Mouse (Mus musculus) adrenal gland, postnatal 4 days (tissue): ENCODE results near the gene Strn4. TPM values are rescaled to one million over a fixed set of nuclear protein-coding genes. Genes with fewer than 3 reads are reported as not detected.

Source experiments
- DNase-seq, 2 experiments: peaks; one replicate each; pipeline ENCODE4 v3.0.0; 2021 to 2022; ENCODE audit warnings: low spot score in 2 of 2, mixed read lengths in 2 of 2
- total RNA-seq, 2 experiments: library from RNA; stranded (reverse); gene quantifications; 2 replicates each; pipeline ENCODE4 v1.2.3; 2021

Strn4 gene
- total RNA-seq, 2 experiments from 2014 or later = 96.9 to 106 TPM

GRCm38 (mm10) chr7:16874756-16875309 lies 59.1 kb downstream of the Strn4 start:
- DNase-seq = peak; percentile 93 to 99

- DNase-seq = no peak
Measured at GRCm38 (mm10) chr7:16875310-16875325, 59.4 kb downstream of the Strn4 start, which contains the start of gene Dact3. Gene Dact3 (plus strand): TSS chr7:16875317.

- no peak for DNase-seq
Measured at GRCm38 (mm10) chr7:16875326-16875725, 59.6 kb downstream of the Strn4 start.

- no peak for DNase-seq
Measured at GRCm38 (mm10) chr7:16876006-16876405, 60.3 kb downstream of the Strn4 start.

- no peak for DNase-seq
Measured at GRCm38 (mm10) chr7:16876608-16877007, 60.9 kb downstream of the Strn4 start.

GRCm38 (mm10) chr7:16877717-16878116 lies 62.0 kb downstream of the Strn4 start:
- no peak for DNase-seq

- no peak for DNase-seq
Measured at GRCm38 (mm10) chr7:16879796-16880547, 64.3 kb downstream of the Strn4 start.

- no peak for DNase-seq
Measured at GRCm38 (mm10) chr7:16880615-16881014, 64.9 kb downstream of the Strn4 start.

- no peak for DNase-seq
Measured at GRCm38 (mm10) chr7:16883162-16883561, 67.5 kb downstream of the Strn4 start.

GRCm38 (mm10) chr7:16884334-16884733 lies 68.6 kb downstream of the Strn4 start:
- no peak for DNase-seq

GRCm38 (mm10) chr7:16885271-16885776 lies 69.6 kb downstream of the Strn4 start:
- DNase-seq = no peak

GRCm38 (mm10) chr7:16885905-16886304 lies 70.2 kb downstream of the Strn4 start:
- no peak for DNase-seq

Other genes starting within 250 kb of the Strn4 start
- 10 to 100 TPM; 72.2 to 76.0 TPM for gene Arhgap35, start 200.9 kb upstream of the Strn4 start, total RNA-seq
- not detected for gene Ceacam15, start 140.2 kb upstream of the Strn4 start, total RNA-seq
- not detected for gene Ceacam9, start 94.0 kb upstream of the Strn4 start, total RNA-seq
- 100 to 1,000 TPM; 169 to 179 TPM for gene Ap2s1, start 77.5 kb upstream of the Strn4 start, total RNA-seq
- gene Slc1a5, start 34.5 kb upstream of the Strn4 start, total RNA-seq = 10 to 100 TPM; 60.8 to 61.0 TPM
- 10 to 100 TPM; 26.3 to 29.0 TPM for gene Fkrp, start 843 bp downstream of the Strn4 start, total RNA-seq
- gene Prkd2, start 27.0 kb downstream of the Strn4 start, total RNA-seq = 10 to 100 TPM; 22.0 to 22.2 TPM
- 10 to 100 TPM; 12.7 to 13.7 TPM for gene Dact3, start 59.4 kb downstream of the Strn4 start, total RNA-seq
- gene Gng8, start 75.9 kb downstream of the Strn4 start, total RNA-seq = 1 to 10 TPM; 2.4 to 4.0 TPM
- gene Ptgir, start 90.6 kb downstream of the Strn4 start, total RNA-seq = 1 to 10 TPM; 1.7 to 2.0 TPM
- 100 to 1,000 TPM; 330 to 344 TPM for gene Calm3, start 108.2 kb downstream of the Strn4 start, total RNA-seq
- gene Pnmal2, start 128.8 kb downstream of the Strn4 start, total RNA-seq = 10 to 100 TPM; 40.7 to 42.6 TPM
- gene Pnmal1, start 143.8 kb downstream of the Strn4 start, total RNA-seq = 1 to 10 TPM; 7.3 to 7.8 TPM
- gene Gm42372, start 167.2 kb downstream of the Strn4 start, total RNA-seq = 1 to 10 TPM; 2.2 TPM
- 10 to 100 TPM; 40.2 to 45.4 TPM for gene Ccdc8, start 176.8 kb downstream of the Strn4 start, total RNA-seq
- gene Ppp5c, start 212.0 kb downstream of the Strn4 start, total RNA-seq = 100 to 1,000 TPM in 1 of 2 experiments, 10 to 100 TPM in 1; 91.5 to 102 TPM
- 10 to 100 TPM; 14.3 to 17.8 TPM for gene Hif3a, start 246.5 kb downstream of the Strn4 start, total RNA-seq